Mouse (Mus musculus): ENCODE measurements at regions not wholly inside any gene's neighbourhood (a gene's known extent, or its start where the extent isn't known, plus 50 kb on each side); places are given as distances from the start of the nearest gene placed in this dataset.

- DNase-seq (ENCODE audit: low spot score) (no peak), ATAC-seq (ENCODE audit: low FRiP score) (no peak; the same call in 1 of the 2 replicates)
- H3K27ac ChIP-seq (ENCODE audit: low read depth, low read length): no peak overlapping the region
- H3K9ac ChIP-seq (replicated peaks; ENCODE audit: low read length, poor library complexity, severe bottlenecking): no peak overlapping the region
- H3K9me3 ChIP-seq (ENCODE audit: low read length): no peaks in the 10 kb centered on the region
- no peak overlapping the region for H3K4me2 ChIP-seq (ENCODE audit: low read depth, low read length, poor library complexity, severe bottlenecking)
- no peaks in the 10 kb centered on the region for H3K27me3 ChIP-seq (ENCODE audit: insufficient read depth, low read length)
- no peak for TF ChIP-seq CTCF (IDR thresholded peaks at IDR 0.05)
- no peak overlapping the region for H3K4me3 ChIP-seq (ENCODE audit: low read depth, low read length)
- 92% methylated on average over 4 of the region's 4 CpGs for WGBS
- H3K36me3 ChIP-seq (ENCODE audit: insufficient read depth, low read length): no peaks in the 10 kb centered on the region
- no peaks in the 10 kb centered on the region for H3K4me1 ChIP-seq (ENCODE audit: insufficient read depth, low read length)
Observed at GRCm38 (mm10) chr12:97529556-97529955, 729.7 kb downstream of the Galc start.

DNA sequence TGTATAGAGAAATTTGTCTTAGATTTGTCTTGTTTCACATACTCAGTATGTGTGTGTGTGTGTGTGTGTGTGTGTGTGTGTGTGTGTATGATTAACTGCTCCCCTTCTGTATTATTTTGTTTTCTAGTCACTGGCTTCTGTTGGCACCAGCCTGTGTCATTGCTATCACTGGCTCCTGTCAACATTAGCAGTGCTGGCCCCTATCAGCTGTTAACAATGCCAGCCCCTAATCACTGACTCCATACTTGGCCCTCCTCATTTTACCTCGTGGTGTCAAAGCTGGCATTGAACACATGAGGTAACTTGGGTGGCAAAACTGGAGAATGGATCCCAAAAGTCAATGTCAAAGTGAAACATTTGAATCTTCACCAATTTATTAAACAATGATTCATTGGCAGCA lies 733.3 kb downstream of the Galc start:
- Histone ChIP-seq H3K9me3 (ENCODE audit: low read length) (no peaks in the 10 kb centered on the region), H3K4me3 (ENCODE audit: low read depth, low read length) (no peak overlapping the region), H3K9ac (replicated peaks; ENCODE audit: low read length, poor library complexity, severe bottlenecking) (no peak overlapping the region), H3K36me3 (ENCODE audit: insufficient read depth, low read length) (no peaks in the 10 kb centered on the region), H3K27ac (ENCODE audit: low read depth, low read length) (no peak overlapping the region), H3K4me1 (ENCODE audit: insufficient read depth, low read length) (no peaks in the 10 kb centered on the region), H3K27me3 (ENCODE audit: insufficient read depth, low read length) (no peaks in the 10 kb centered on the region), H3K4me2 (ENCODE audit: low read depth, low read length, poor library complexity, severe bottlenecking) (no peak overlapping the region)
- ATAC-seq (ENCODE audit: low FRiP score) (no peak), DNase-seq (ENCODE audit: low spot score) (no peak)
- TF ChIP-seq CTCF (IDR thresholded peaks at IDR 0.05): no peak
- 70% methylated on average over 1 of the region's 1 CpGs for WGBS

DNA sequence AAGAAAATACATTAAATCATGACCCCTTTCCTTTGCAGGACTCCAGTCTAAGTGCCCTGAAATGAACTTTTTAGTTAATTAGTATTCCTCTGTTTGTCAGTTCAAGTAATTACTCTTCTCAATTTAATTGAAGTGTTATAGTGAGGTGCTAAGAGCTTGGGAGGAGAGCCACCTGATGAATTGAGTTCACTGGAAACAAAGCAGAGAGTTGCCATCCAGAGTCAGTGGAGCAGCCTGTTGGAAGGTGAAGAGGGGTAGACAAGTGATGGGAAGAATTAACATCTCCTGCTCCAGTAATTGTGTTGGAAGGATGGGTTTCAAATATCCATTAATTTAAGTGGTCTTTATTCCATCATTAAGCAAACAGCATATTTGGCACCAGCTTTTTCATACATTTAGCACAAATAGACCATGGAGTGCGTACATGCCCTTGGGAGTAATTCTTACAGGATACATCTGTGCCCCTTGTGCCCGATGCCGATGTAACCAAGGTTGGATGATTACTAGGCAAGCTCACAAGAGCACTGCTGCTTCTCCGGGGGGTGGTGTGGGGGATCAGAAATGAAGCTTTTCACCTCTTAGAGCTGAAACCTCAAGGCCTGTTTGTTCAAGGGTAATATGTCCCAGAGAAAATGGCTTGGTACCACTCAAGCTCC lies 739.3 kb downstream of the Galc start:
- Histone ChIP-seq H3K27me3 (ENCODE audit: insufficient read depth, low read length) (no peaks in the 10 kb centered on the region), H3K9me3 (ENCODE audit: low read length) (no peaks in the 10 kb centered on the region), H3K4me2 (ENCODE audit: low read depth, low read length, poor library complexity, severe bottlenecking) (no peak overlapping the region), H3K9ac (replicated peaks; ENCODE audit: low read length, poor library complexity, severe bottlenecking) (no peak overlapping the region), H3K4me1 (ENCODE audit: insufficient read depth, low read length) (no peaks in the 10 kb centered on the region), H3K4me3 (ENCODE audit: low read depth, low read length) (no peak overlapping the region), H3K27ac (ENCODE audit: low read depth, low read length) (no peak overlapping the region), H3K36me3 (ENCODE audit: insufficient read depth, low read length) (no peaks in the 10 kb centered on the region)
- no peak for TF ChIP-seq CTCF (IDR thresholded peaks at IDR 0.05)
- 75% methylated on average over 4 of the region's 4 CpGs for WGBS
- no peak for DNase-seq (ENCODE audit: low spot score)
- ATAC-seq (ENCODE audit: low FRiP score): no peak

- Histone ChIP-seq H3K36me3 (ENCODE audit: insufficient read depth, low read length) (no peaks in the 10 kb centered on the region), H3K27ac (ENCODE audit: low read depth, low read length) (no peak overlapping the region)
Observed at GRCm38 (mm10) chr12:97517534-97517933, 741.7 kb downstream of the Galc start.

DNA sequence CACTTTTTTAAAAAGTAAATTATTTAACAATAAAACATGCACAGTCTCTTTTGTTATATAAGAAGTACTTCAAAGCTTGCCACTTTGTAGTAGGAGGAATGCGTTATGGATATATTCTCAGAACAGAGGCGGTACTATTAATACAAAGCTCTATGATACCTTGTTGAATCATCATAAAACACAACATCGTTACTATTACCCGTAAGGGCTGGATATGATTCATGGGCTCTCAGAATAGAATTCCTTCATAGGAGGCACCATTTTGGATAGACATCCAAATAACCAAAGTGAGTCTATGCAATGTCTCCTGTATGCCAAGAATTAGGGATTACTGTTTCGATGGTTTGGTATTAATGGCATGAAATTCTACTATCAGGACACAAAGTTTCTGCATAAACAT lies 743.5 kb downstream of the Galc start:
- H3K36me3 ChIP-seq (ENCODE audit: insufficient read depth, low read length): no peaks in the 10 kb centered on the region
- TF ChIP-seq CTCF (IDR thresholded peaks at IDR 0.05): no peak
- H3K9ac ChIP-seq (replicated peaks; ENCODE audit: low read length, poor library complexity, severe bottlenecking): no peak overlapping the region
- DNase-seq (ENCODE audit: low spot score) (no peak), ATAC-seq (ENCODE audit: low FRiP score) (no peak)
- WGBS: 96% methylated on average over 5 of the region's 5 CpGs
- no peaks in the 10 kb centered on the region for H3K4me1 ChIP-seq (ENCODE audit: insufficient read depth, low read length)
- H3K27me3 ChIP-seq (ENCODE audit: insufficient read depth, low read length): no peaks in the 10 kb centered on the region
- no peaks in the 10 kb centered on the region for H3K9me3 ChIP-seq (ENCODE audit: low read length)
- H3K27ac ChIP-seq (ENCODE audit: low read depth, low read length): no peak overlapping the region
- H3K4me2 ChIP-seq (ENCODE audit: low read depth, low read length, poor library complexity, severe bottlenecking): no peak overlapping the region
- H3K4me3 ChIP-seq (ENCODE audit: low read depth, low read length): no peak overlapping the region

More at GRCm38 (mm10) chr12:97517534-97517933, 741.7 kb downstream of the Galc start:
- Histone ChIP-seq H3K4me2 (ENCODE audit: low read depth, low read length, poor library complexity, severe bottlenecking) (no peak overlapping the region), H3K4me3 (ENCODE audit: low read depth, low read length) (no peak overlapping the region), H3K27me3 (ENCODE audit: insufficient read depth, low read length) (no peaks in the 10 kb centered on the region), H3K9ac (replicated peaks; ENCODE audit: low read length, poor library complexity, severe bottlenecking) (no peak overlapping the region), H3K9me3 (ENCODE audit: low read length) (no peaks in the 10 kb centered on the region), H3K4me1 (ENCODE audit: insufficient read depth, low read length) (no peaks in the 10 kb centered on the region)
- no peak for DNase-seq (ENCODE audit: low spot score)
- ATAC-seq (ENCODE audit: low FRiP score): no peak
- 91% methylated on average over 2 of the region's 2 CpGs for WGBS
- TF ChIP-seq CTCF (IDR thresholded peaks at IDR 0.05): no peak

- Histone ChIP-seq H3K27me3 (ENCODE audit: insufficient read depth, low read length) (no peaks in the 10 kb centered on the region), H3K4me3 (ENCODE audit: low read depth, low read length) (no peak overlapping the region), H3K4me2 (ENCODE audit: low read depth, low read length, poor library complexity, severe bottlenecking) (no peak overlapping the region), H3K4me1 (ENCODE audit: insufficient read depth, low read length) (no peaks in the 10 kb centered on the region), H3K36me3 (ENCODE audit: insufficient read depth, low read length) (no peaks in the 10 kb centered on the region), H3K9me3 (ENCODE audit: low read length) (no peaks in the 10 kb centered on the region), H3K9ac (replicated peaks; ENCODE audit: low read length, poor library complexity, severe bottlenecking) (no peak overlapping the region), H3K27ac (ENCODE audit: low read depth, low read length) (no peak overlapping the region)
- no peak for TF ChIP-seq CTCF (IDR thresholded peaks at IDR 0.05)
- no peak for ATAC-seq (ENCODE audit: low FRiP score)
- DNase-seq (ENCODE audit: low spot score): peak; percentile 58
- 24% methylated on average over 9 of the region's 9 CpGs for WGBS
Observed at GRCm38 (mm10) chr12:97511866-97512265, 747.4 kb downstream of the Galc start.
